22 mouse cellular contexts compared by ENCODE assay signal in genomic region chr12:7967221-7967620, GRCm38 (mm10). TPM values are rescaled to one million over a fixed set of nuclear protein-coding genes. Genes with fewer than 3 reads are reported as not detected.
"Had no signal": no experiment of that assay in that cellular context is flagged by ENCODE, and none has a peak within 500 bp of the region (broad histone marks: within the 10 kb centered on the region; RNA-seq: fewer than 3 reads in every experiment).

No protein-coding gene starts in this region.

- ATAC-seq: liver, postnatal 0 days; lung, postnatal 0 days; midbrain, embryonic 13.5 days; midbrain, embryonic 15.5 days had no signal

- DNase-seq: liver, postnatal 0 days; lung, adult 2 months; lung, postnatal 14 days; lung, postnatal 36 days; retina, postnatal 1 day; right cerebral cortex, adult 18-20 months; right cerebral cortex, postnatal 25 days; right cerebral cortex, postnatal 4 days; spleen, adult 18-20 months; thymus, adult 18-20 months; thymus, postnatal 14 days; thymus, postnatal 36 days had no signal

- H3K4me2 ChIP-seq: lung, embryonic 15.5 days; midbrain, embryonic 11.5 days; midbrain, embryonic 13.5 days; midbrain, embryonic 15.5 days; neural tube, embryonic 13.5 days; neural tube, embryonic 15.5 days had no signal

- H3K27me3 ChIP-seq: lung, embryonic 15.5 days; megakaryocyte, embryonic 14.5 days; midbrain, embryonic 13.5 days; midbrain, embryonic 15.5 days; neural tube, embryonic 13.5 days; neural tube, embryonic 15.5 days had no signal

- H3K36me3 ChIP-seq: lung, embryonic 15.5 days; midbrain, embryonic 13.5 days; midbrain, embryonic 15.5 days; neural tube, embryonic 13.5 days; neural tube, embryonic 15.5 days had no signal

- H3K4me3 ChIP-seq: lung, embryonic 15.5 days; megakaryocyte, embryonic 14.5 days; midbrain, embryonic 13.5 days; midbrain, embryonic 15.5 days; neural tube, embryonic 13.5 days; neural tube, embryonic 15.5 days had no signal

RNA-seq across cellular contexts. Expression of gene Apob, which starts 10.2 kb away (rescaled TPM):
- polyA plus RNA-seq: macrophage; midbrain, embryonic 15.5 days; midbrain, postnatal 0 days had no signal
